Mouse (Mus musculus) splenic B cell, adult 2 months (primary cell): ENCODE measurements at regions not wholly inside any gene's neighbourhood (a gene's known extent, or its start where the extent isn't known, plus 50 kb on each side); places are given as distances from the start of the nearest gene placed in this dataset.

Experiments used
- DNase-seq: peaks from one replicate; pipeline ENCODE4 v3.0.0-alpha.2; 2011; ENCODE audit warnings: low read depth, low spot score
- H3K27me3 ChIP-seq: 2 replicates; pipeline ENCODE4 v1.6.1; 2012; ENCODE audit warnings: mild to moderate bottlenecking, low read length, moderate library complexity, mixed read lengths; ENCODE audit not compliant: control insufficient read depth, poor library complexity, insufficient read depth, severe bottlenecking
- H3K36me3 ChIP-seq: 2 replicates; pipeline ENCODE4 v1.6.1; 2012; ENCODE audit warnings: mild to moderate bottlenecking, low read length, moderate library complexity, mixed read lengths; ENCODE audit not compliant: control insufficient read depth, poor library complexity, insufficient read depth, severe bottlenecking

- Histone ChIP-seq H3K36me3 (no peaks in the 10 kb centered on the region), H3K27me3 (no peaks in the 10 kb centered on the region)
- no peak for DNase-seq
These were observed 197.1 kb upstream of the Klf7 start for GRCm38 (mm10) chr1:64319155-64319582.

GRCm38 (mm10) chr1:64318440-64319154 lies 196.5 kb upstream of the Klf7 start:
- DNase-seq, result no peak
- no peaks in the 10 kb centered on the region for H3K36me3 ChIP-seq
- no peaks in the 10 kb centered on the region for H3K27me3 ChIP-seq

DNA sequence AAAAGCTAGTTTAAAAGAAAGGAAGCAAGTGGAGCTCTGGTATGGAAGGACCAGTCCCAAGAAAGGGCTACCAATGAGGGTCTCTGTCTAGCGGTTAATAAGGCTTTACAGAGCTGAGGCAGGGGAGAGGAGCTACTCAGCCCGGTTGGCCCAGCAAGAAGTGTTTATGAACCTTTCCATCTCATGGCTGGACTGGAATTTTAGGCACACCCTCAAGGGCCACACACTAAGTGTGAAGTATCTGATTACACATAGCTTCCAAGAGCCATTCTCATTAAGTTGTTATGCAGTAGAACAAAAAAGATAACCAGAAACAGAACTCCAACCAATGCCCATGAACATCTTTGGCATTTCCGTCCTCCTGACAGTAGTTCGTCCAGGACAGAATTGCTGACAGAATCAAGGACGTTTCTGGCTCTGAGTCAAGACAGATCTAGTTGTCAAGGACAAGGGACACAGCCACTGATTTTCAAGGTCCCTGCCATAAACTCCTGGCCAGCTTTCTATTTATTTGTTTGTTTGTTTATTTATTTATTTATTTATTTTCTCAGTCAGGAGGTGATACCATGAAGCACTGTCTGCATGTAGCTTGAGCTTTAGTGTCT lies 195.1 kb upstream of the Klf7 start:
- no peak for DNase-seq
- Histone ChIP-seq H3K27me3 (no peaks in the 10 kb centered on the region), H3K36me3 (no peaks in the 10 kb centered on the region)

DNA sequence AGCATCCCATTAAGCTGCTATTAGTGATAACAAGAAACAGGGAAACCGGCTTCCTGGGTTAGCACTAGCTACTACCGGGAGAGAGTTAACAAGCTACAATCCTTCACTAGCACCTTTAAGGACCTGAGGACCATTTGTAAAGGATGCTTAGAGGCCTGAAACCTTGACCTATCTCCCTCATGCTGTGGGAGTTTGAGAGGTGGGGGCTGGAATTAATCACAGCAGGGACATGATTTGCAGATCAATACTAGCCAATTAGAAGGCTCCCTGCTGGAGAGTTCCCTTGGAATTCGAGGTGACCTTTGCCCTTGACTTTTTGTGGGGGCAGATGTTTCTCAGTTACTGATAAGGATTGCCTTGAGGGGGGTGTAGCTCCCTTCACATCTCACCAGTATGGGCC lies 189.3 kb upstream of the Klf7 start:
- no peak for DNase-seq
- H3K36me3 ChIP-seq, result no peaks in the 10 kb centered on the region
- no peaks in the 10 kb centered on the region for H3K27me3 ChIP-seq

GRCm38 (mm10) chr1:64308560-64308959 lies 186.5 kb upstream of the Klf7 start:
- no peaks in the 10 kb centered on the region for H3K36me3 ChIP-seq
- H3K27me3 ChIP-seq, result no peaks in the 10 kb centered on the region
- peak; percentile 57 for DNase-seq

DNA sequence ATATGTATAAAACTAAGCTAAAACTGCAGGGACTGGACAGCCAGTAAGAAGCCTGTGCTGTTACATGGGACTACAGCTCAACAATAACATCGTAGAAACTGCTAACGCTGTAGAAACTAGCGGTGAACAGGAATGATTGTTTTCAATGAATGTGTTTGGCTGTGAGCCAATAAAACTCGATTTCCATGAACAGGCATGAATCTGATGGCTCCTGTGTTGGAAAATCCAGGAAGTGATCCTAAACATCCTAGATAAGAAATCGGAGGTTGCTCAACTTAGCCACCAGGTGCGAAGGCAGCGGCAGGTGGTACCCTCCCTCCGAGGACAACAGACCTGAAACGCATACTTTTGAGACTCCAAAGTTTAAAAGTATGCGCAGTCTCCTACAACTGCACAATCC lies 186.0 kb upstream of the Klf7 start:
- DNase-seq, result no peak

DNA sequence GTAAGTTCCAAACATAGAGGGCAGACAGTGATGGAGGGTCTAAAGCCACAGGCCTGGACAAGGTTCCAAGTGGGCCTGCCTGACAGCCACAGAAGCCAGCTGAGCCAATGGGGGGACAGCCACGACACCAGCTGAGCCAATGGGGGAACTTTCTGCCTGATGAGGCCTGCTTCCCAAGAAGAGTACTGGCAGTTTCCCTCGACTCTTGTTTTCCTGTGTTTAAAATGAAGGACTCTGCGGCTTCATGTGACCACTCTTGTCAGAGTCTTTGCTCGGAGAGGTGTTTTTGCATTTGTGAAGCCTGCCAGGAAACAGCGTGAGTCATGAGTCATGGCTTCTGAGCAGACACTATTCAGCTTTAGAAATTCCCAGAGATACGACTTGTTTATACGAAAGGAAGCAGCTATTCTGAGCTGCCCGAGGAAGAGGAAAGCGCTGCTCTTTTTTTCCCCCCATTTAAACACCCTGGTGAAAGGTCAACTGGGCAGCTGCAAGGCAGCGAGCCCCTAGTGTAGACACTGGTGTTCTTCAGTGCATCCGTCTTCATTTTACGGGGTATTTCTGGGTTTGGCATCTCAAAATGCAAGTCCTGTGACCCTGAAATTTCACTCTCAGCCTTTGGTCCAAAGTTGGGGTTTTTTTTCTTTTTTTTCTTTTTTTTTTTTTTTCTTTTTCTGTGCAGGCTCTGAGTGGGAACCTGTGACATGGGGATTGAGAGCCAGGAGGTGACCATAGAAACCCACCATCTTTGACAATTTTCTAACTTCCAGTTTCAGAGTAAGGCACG lies 183.5 kb upstream of the Klf7 start:
- Histone ChIP-seq H3K27me3 (no peaks in the 10 kb centered on the region), H3K36me3 (no peaks in the 10 kb centered on the region)
- peak; percentile 40 for DNase-seq

More for the DNA sequence above, 186.0 kb upstream of the Klf7 start:
- Histone ChIP-seq H3K36me3 (no peaks in the 10 kb centered on the region), H3K27me3 (no peaks in the 10 kb centered on the region)

DNA sequence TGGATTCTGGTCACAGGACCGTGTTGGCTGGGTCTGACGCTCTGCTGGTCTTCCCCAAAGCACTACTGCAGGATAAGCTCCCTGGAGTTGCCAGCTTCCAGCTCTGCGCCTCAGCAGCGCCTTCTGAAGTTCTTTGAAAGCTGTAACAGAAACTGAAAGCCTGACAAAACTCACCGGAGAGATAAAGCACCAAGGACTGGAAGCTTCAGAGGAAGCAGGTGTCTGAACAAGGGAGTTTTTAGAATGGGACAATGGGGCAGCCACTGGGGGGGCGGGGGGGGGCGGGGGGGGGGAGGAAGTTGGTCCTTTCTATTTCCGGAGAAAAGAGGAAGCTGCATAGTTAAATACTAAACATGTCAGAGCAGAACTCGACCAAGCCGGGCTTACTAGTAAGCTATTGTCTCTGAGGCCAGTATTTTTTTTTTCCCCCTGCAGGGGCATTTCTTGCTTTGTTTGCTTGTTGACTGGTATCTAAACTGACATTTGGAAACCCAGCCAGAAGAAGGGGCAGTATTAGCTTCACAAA lies 180.8 kb upstream of the Klf7 start:
- H3K36me3 ChIP-seq, result no peaks in the 10 kb centered on the region
- DNase-seq, result peak; percentile 77
- H3K27me3 ChIP-seq, result no peaks in the 10 kb centered on the region

DNA sequence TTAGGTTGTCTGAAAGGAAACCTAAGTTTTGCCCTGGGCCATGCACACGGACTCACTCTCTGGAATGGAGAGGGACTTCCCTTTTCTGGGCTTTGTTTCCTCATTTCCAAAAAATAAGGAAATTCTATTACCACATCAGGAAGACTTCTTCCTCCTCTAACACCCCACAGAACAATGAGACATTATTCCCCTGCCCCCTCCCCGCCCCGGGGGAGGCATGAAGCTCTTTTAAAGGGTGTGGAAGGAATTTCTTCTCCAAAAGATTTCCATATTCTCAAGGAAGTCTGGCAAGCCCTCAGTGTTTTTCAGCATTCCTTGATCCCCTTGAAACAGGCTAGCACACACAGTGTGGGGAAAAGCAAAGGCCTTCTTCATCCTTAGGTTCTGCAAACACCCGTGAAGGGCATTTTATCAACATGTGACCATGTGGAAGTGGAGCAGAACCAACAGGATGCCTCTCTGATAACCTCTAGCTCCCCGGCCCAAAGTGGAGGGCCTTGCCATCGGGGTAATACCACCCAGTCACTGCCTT lies 179.5 kb upstream of the Klf7 start:
- no peak for DNase-seq
- H3K27me3 ChIP-seq, result no peaks in the 10 kb centered on the region
- no peaks in the 10 kb centered on the region for H3K36me3 ChIP-seq

DNA sequence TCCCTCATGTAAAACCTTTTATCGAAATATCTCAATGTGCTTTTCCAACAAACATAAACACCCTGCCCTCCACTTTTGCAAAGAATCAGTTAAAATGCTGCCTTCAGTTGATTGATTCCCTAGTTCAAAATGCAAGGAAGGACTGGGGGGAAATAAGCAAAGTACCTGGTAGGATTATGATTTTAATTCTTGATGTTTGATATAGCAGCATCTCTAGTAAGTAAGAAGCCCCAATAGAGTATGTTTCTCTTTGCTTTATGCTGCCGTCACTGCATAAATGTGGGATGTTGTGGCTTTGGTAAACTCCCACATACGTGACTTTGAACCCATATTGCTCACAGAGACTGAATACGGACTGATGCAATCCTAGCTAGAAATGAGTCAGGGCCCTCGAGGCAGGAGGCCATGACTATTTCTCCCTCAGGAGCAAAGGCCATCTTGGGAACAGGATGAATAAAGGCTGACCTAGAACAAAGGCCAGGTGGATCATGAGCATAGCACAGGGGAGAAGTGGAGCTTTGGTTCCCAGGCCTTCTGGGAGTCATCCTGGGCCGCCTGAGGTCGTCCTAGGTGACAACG lies 179.0 kb upstream of the Klf7 start:
- Histone ChIP-seq H3K27me3 (no peaks in the 10 kb centered on the region), H3K36me3 (no peaks in the 10 kb centered on the region)
- no peak for DNase-seq

- Histone ChIP-seq H3K27me3 (no peaks in the 10 kb centered on the region), H3K36me3 (no peaks in the 10 kb centered on the region)
- DNase-seq, result no peak
These were observed 176.9 kb upstream of the Klf7 start for GRCm38 (mm10) chr1:64298950-64299349.

GRCm38 (mm10) chr1:64298188-64298587 lies 176.1 kb upstream of the Klf7 start:
- no peaks in the 10 kb centered on the region for H3K36me3 ChIP-seq
- no peak for DNase-seq

GRCm38 (mm10) chr1:64297343-64297742 lies 175.3 kb upstream of the Klf7 start:
- Histone ChIP-seq H3K36me3 (no peaks in the 10 kb centered on the region), H3K27me3 (no peaks in the 10 kb centered on the region)
- DNase-seq, result no peak

More at GRCm38 (mm10) chr1:64298188-64298587, 176.1 kb upstream of the Klf7 start:
- H3K27me3 ChIP-seq, result no peaks in the 10 kb centered on the region

GRCm38 (mm10) chr1:64295512-64295945 lies 173.4 kb upstream of the Klf7 start:
- no peaks in the 10 kb centered on the region for H3K36me3 ChIP-seq
- H3K27me3 ChIP-seq, result no peaks in the 10 kb centered on the region
- DNase-seq, result no peak
